Mouse (Mus musculus) thymus, adult 2 months (tissue): ENCODE measurements around the gene Ntn3. TPM values are rescaled to one million over a fixed set of nuclear protein-coding genes. Genes with fewer than 3 reads are reported as not detected.

Experiments used
- DNase-seq: peaks from one replicate; pipeline ENCODE4 v3.0.0; 2021
- H3K27ac ChIP-seq: fragments of 200-500 bp; 2 replicates; pipeline ENCODE4 v1.5.1; 2012; ENCODE audit warnings: low read length, control low read depth; ENCODE audit not compliant: control insufficient read depth, insufficient read depth
- H3K27me3 ChIP-seq: fragments of 200-500 bp; 2 replicates; pipeline ENCODE4 v1.6.1; 2012; ENCODE audit warnings: mild to moderate bottlenecking, low read length, moderate library complexity, mixed read lengths; ENCODE audit not compliant: control insufficient read depth, insufficient read depth
- H3K36me3 ChIP-seq: fragments of 200-500 bp; 2 replicates; pipeline ENCODE4 v1.6.1; 2012; ENCODE audit warnings: mild to moderate bottlenecking, low read length, moderate library complexity; ENCODE audit not compliant: control insufficient read depth, insufficient read depth
- H3K4me1 ChIP-seq: fragments of 200-500 bp; replicated peaks from 2 replicates; pipeline ENCODE4 v1.6.1; 2012; ENCODE audit warnings: low read length; ENCODE audit not compliant: control insufficient read depth, insufficient read depth
- H3K4me3 ChIP-seq: fragments of 200-500 bp; 2 replicates; pipeline ENCODE4 v1.5.1; 2012; ENCODE audit warnings: mild to moderate bottlenecking, low read length, control low read depth, moderate library complexity; ENCODE audit not compliant: control insufficient read depth, insufficient read depth
- CTCF ChIP-seq: fragments of 200-500 bp; IDR thresholded peaks from 2 replicates; pipeline ENCODE4 v1.5.1; 2012; ENCODE audit warnings: mild to moderate bottlenecking, control low read depth, low read length, moderate library complexity, borderline replicate concordance; ENCODE audit not compliant: control insufficient read depth, poor library complexity, insufficient read depth; ENCODE audit errors: extremely low read depth
- POLR2A ChIP-seq: fragments of 200-500 bp; IDR thresholded peaks from 2 replicates; pipeline ENCODE4 v1.6.1; 2012; ENCODE audit warnings: mild to moderate bottlenecking, low read length, control low read depth, moderate library complexity; ENCODE audit not compliant: control insufficient read depth, poor library complexity, insufficient read depth; ENCODE audit errors: extremely low read depth
- WGBS: fragments of 180-500 bp; shearing (Covaris S2); methylation state at CpG from one replicate; pipeline ENCODE4 v1.1.7; 2018; 5-methylcytosine and 5-hydroxymethylcytosine counted together
- polyA plus RNA-seq: library from polyadenylated mRNA; depleted of rRNA; stranded (reverse); fragments of >200 nt; gene quantifications from 2 replicates; pipeline ENCODE4 v1.2.3, GENCODE M21; 2012

The Ntn3 gene
- polyA plus RNA-seq, 1 experiment = 0.71 TPM

DNA sequence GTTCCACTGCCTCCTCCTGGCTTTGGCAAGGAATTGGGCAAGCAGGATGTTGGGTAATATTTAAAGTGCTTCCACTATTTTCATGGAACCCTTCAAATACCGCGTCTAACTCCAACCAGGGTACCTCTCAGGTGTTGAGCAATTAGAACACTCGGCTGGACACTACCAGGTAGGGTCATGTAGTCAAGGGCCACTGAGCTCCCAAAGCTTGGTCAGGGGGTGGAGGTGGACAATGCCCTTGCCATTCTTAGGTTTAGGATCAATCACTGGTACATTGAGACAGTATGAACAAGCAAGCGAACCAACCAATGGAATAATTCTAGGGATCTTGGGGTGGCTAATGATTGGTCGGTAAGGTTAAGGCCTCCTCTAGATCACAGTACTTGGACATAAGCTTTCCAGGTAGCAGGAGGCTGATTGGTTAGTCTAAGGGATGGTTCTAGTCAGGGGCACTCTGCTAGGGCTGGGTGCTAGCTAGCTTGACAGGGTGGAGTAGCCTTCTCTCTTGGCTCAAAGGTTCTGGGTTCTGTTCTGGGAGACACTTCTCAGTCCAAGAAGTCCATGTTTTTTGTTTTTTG is 3.2 kb upstream of the Ntn3 start:
- Histone ChIP-seq H3K4me1 (peaks cover 16% of the 10 kb centered on the region), H3K4me3 (peak overlapping the region; percentile 36; the same call in 1 of the 2 replicates), H3K27ac (no peak overlapping the region), H3K27me3 (peaks cover 9% of the 10 kb centered on the region; the same call in 1 of the 2 replicates), H3K36me3 (no peaks in the 10 kb centered on the region)
- WGBS = 50% methylated on average over 5 of the region's 5 CpGs
- TF ChIP-seq CTCF (no peak), POLR2A (no peak)
- DNase-seq = no peak

DNA sequence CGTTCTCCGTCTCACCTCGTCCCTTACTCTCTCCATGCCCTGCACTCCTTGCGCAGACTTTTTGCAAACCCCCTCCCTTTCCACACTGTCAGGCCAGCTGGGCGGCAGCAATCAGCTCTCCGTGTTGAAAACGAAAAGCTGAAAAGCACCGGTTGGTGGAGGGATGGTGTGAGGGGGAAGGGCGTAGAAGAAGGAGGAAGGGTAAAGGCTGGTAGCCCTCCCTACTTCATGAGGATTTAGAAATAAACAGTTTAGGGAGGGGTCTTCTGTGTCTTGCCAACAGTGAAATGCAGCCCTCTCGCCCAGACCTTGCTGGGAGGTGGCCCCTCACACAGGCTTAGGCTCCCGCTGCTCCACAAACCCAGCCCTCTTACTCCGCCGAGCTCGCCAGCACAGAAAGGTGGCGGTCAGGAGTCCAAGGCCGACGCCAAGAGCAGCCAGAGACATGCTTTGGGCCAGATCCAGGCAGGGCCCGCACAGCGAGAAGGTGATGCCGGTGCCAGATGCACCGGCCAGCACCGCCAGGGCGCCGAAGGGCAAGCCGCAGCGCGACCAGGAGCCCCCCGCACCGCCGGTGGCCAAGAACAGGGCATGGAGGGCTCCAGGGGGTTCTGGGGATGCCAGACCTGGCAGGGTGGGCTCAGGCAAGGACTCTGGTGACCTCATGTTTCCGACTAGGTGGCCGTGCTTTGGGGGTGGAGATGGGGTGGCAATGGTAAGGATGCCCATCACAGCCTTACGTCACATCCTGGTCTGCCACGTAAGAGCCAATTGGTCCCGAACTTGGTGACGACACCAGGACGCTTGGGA is 2.5 kb upstream of the Ntn3 start:
- peak overlapping the region; percentile 36 for H3K4me3 ChIP-seq
- 9% methylated on average over 37 of the region's 37 CpGs for WGBS
- H3K36me3 ChIP-seq = no peaks in the 10 kb centered on the region
- DNase-seq = no peak
- peaks cover 16% of the 10 kb centered on the region for H3K4me1 ChIP-seq
- peaks cover 9% of the 10 kb centered on the region; the same call in 1 of the 2 replicates for H3K27me3 ChIP-seq
- no peak for TF ChIP-seq CTCF
- TF ChIP-seq POLR2A = no peak
- H3K27ac ChIP-seq = no peak overlapping the region

DNA sequence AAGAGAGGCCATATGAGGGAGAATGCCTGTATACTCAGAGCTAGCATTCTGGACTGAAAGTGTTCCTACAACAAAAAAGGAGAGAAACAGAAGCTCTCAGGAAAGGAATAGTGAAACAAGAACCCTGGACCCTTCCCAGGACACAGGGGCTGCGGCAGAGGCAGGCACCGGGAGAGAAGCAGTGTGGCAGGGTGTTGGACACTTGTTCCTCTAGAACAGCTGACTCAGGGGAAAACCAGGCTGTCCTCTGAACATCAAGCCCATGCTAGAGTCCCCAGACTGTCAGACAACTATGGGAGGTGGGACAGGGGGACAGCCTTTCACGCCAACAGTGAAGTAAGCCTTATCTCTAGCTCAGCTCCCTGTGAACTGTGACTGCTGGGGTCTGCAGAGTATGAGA is 1.3 kb upstream of the Ntn3 start:
- DNase-seq = no peak
- 82% methylated on average over 3 of the region's 3 CpGs for WGBS
- H3K27ac ChIP-seq = no peak overlapping the region
- H3K36me3 ChIP-seq = no peaks in the 10 kb centered on the region
- peaks cover 11% of the 10 kb centered on the region; the same call in 1 of the 2 replicates for H3K27me3 ChIP-seq
- H3K4me3 ChIP-seq = no peak overlapping the region
- TF ChIP-seq POLR2A = no peak
- TF ChIP-seq CTCF = no peak
- peaks cover 29% of the 10 kb centered on the region for H3K4me1 ChIP-seq

DNA sequence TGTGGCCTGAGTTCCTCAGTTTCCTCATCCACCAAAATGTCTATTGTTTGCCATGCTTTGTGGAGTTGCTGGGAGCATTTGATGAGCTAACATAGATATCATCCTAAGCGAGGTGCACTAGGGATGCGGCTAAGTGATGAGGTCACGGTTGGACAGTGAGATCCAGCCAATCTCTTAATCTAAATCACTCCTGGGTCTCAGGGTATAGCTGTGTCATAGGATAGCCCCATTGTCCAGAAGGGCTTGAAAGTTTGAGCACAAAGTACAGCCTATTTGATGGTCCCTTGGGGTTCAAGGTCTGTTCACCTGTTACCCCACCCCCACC is 547 bp upstream of the Ntn3 start:
- H3K4me1 ChIP-seq = peaks cover 33% of the 10 kb centered on the region
- H3K27me3 ChIP-seq = peaks cover 11% of the 10 kb centered on the region; the same call in 1 of the 2 replicates
- DNase-seq = no peak
- H3K4me3 ChIP-seq = no peak overlapping the region
- no peaks in the 10 kb centered on the region for H3K36me3 ChIP-seq
- WGBS = 96% methylated on average over 3 of the region's 3 CpGs
- H3K27ac ChIP-seq = no peak overlapping the region
- TF ChIP-seq CTCF (no peak), POLR2A (no peak)

DNA sequence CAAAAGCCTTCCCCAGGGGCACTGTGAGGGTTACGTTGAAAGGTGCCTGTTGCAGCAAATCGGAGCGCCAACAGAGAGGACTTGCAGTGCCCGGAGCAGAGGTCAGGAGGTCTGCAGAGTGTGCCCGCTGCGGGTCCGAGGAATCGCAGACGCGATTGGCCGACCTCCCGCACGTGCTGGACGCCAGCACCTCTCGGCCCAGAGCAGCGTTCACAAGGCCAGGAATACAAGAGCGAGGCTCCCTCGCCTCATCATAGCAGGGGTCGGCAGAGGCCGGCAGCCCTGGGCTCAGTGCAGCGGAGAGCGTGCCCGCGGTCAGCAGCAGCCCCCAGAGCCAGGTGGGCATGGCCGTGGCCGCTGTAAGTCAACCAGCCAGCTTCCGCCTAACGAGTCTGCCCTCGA is 689 bp downstream of the Ntn3 start:
- Histone ChIP-seq H3K27me3 (peaks cover 11% of the 10 kb centered on the region; the same call in 1 of the 2 replicates), H3K4me3 (peak overlapping the region; percentile 26), H3K27ac (no peak overlapping the region), H3K36me3 (no peaks in the 10 kb centered on the region), H3K4me1 (peaks cover 36% of the 10 kb centered on the region)
- TF ChIP-seq CTCF = no peak
- TF ChIP-seq POLR2A = no peak
- 26% methylated on average over 29 of the region's 29 CpGs for WGBS
- no peak for DNase-seq

DNA sequence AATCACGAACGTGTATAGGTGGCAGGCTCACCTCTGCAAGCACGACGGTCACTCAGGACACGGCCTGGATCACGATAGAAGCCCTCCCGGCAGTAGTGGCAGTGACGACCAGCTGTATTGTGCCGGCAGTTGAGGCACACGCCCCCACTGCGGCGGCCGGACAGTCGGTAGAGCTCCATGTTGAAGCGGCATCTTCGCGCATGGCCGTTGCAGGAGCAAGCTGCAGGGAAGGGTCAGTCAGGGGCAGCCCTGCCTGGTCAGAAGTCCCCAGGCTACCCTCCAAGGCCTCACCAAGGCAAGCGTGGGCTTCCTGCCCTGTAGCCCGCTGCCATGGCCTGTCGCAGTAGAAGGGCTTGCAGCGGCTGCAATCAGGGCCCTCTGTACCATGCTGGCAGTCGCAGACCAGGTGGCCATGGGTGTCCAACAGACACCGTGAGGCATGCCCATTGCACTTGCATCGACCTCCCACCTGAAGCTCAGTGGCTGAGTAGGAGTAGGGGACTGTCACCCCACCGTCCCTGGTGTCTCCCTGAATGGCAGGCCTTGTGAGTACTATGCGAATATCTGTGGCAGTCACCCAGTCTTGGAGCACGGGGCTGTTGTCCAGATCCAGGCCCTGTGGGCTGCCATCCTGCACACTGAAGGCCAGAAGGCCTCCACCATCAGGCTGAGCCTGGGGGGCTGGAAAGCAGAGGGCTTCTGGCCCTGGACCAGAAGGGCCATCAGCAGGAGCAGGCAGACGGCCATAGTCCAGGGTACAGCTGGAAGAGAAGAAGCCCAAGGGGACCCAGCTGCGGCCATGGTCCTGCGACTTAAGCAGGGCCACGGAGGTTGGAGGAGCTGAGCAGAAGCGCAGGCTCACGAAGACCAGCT is 1.3 kb downstream of the Ntn3 start:
- peaks cover 36% of the 10 kb centered on the region for H3K4me1 ChIP-seq
- H3K27ac ChIP-seq = no peak overlapping the region
- WGBS = 93% methylated on average over 34 of the region's 34 CpGs
- no peak for DNase-seq
- H3K36me3 ChIP-seq = no peaks in the 10 kb centered on the region
- TF ChIP-seq POLR2A (no peak), CTCF (no peak)
- peaks cover 11% of the 10 kb centered on the region; the same call in 1 of the 2 replicates for H3K27me3 ChIP-seq
- H3K4me3 ChIP-seq = no peak overlapping the region
